Mouse (Mus musculus): ENCODE data around the gene Cdh1. TPM values are rescaled to one million over a fixed set of nuclear protein-coding genes. Genes with fewer than 3 reads are reported as not detected.
A peak's percentile ranks its signal among the peaks of the same experiment; 100 is the strongest.

Gene Cdh1
- polyA plus RNA-seq, 1 experiment from 2014 or later: 3.6 TPM

GRCm38 (mm10) chr8:106712487-106712886 is 109.3 kb downstream of the Cdh1 start:
- ATAC-seq (replicated peaks; ENCODE audit: insufficient number of reproducible peaks, insufficient read depth, low FRiP score, low read depth): no peak
- Histone ChIP-seq H3K36me3 (no peaks in the 10 kb centered on the region), H3K27me3 (no peaks in the 10 kb centered on the region), H3K9ac (no peak overlapping the region), H3K9me3 (replicated peaks) (no peaks in the 10 kb centered on the region), H3K4me3 (no peak overlapping the region), H3K4me2 (no peak overlapping the region), H3K4me1 (replicated peaks) (peaks cover 11% of the 10 kb centered on the region), H3K27ac (no peak overlapping the region; the same call in 1 of the 2 replicates)
- WGBS: 82% methylated on average over 3 of the region's 3 CpGs

GRCm38 (mm10) chr8:106714297-106714696 is 111.1 kb downstream of the Cdh1 start:
- Histone ChIP-seq H3K9ac (peak overlapping the region; percentile 28; the same call in 1 of the 2 replicates), H3K4me3 (no peak overlapping the region), H3K9me3 (replicated peaks) (no peaks in the 10 kb centered on the region), H3K4me1 (replicated peaks) (peaks cover 16% of the 10 kb centered on the region), H3K27ac (peak overlapping the region; percentile 71), H3K36me3 (no peaks in the 10 kb centered on the region), H3K27me3 (no peaks in the 10 kb centered on the region), H3K4me2 (no peak overlapping the region)
- WGBS: 36% methylated on average over 4 of the region's 4 CpGs
- ATAC-seq (replicated peaks; ENCODE audit: insufficient number of reproducible peaks, insufficient read depth, low FRiP score, low read depth): peak; percentile 56; the same call in 1 of the 2 replicates

- H3K27me3 ChIP-seq: no peaks in the 10 kb centered on the region
- peak; percentile 77 for ATAC-seq (replicated peaks; ENCODE audit: insufficient number of reproducible peaks, insufficient read depth, low FRiP score, low read depth)
- peak overlapping the region; percentile 33; the same call in 1 of the 2 replicates for H3K27ac ChIP-seq
- 14% methylated on average over 17 of the region's 17 CpGs for WGBS
- H3K4me2 ChIP-seq: peak overlapping the region; percentile 51
- H3K4me1 ChIP-seq (replicated peaks): peaks cover 16% of the 10 kb centered on the region
- no peaks in the 10 kb centered on the region for H3K9me3 ChIP-seq (replicated peaks)
- H3K36me3 ChIP-seq: no peaks in the 10 kb centered on the region
- H3K4me3 ChIP-seq: peak overlapping the region; percentile 32
- peak overlapping the region; percentile 12; the same call in 1 of the 2 replicates for H3K9ac ChIP-seq
Observed at GRCm38 (mm10) chr8:106718091-106718500, 114.9 kb downstream of the Cdh1 start.

Other genes with a start within 250 kb of the Cdh1 start
- gene Zfp90, start 188.0 kb upstream of the Cdh1 start, polyA plus RNA-seq (2015; fragmentation: Nextera tagmentation; extraction: Ambion mirVana): 12.7 and 15.5 TPM in 2 replicates
- not detected in 2 replicates for gene 6030452D12Rik, start 102.8 kb upstream of the Cdh1 start, polyA plus RNA-seq (2015; fragmentation: Nextera tagmentation; extraction: Ambion mirVana)
- gene Cdh3, start 92.5 kb upstream of the Cdh1 start, polyA plus RNA-seq (2015; fragmentation: Nextera tagmentation; extraction: Ambion mirVana): 17.1 and 21.9 TPM in 2 replicates
- 6.5 and 8.6 TPM in 2 replicates for gene Gm10073, start 29.9 kb upstream of the Cdh1 start, polyA plus RNA-seq (2015; fragmentation: Nextera tagmentation; extraction: Ambion mirVana)
- gene Tango6, start 79.7 kb downstream of the Cdh1 start, polyA plus RNA-seq (2015; fragmentation: Nextera tagmentation; extraction: Ambion mirVana): 6.7 and 8.6 TPM in 2 replicates